Mouse (Mus musculus): ENCODE results near the gene Slc16a7.

Slc16a7 gene

DNA sequence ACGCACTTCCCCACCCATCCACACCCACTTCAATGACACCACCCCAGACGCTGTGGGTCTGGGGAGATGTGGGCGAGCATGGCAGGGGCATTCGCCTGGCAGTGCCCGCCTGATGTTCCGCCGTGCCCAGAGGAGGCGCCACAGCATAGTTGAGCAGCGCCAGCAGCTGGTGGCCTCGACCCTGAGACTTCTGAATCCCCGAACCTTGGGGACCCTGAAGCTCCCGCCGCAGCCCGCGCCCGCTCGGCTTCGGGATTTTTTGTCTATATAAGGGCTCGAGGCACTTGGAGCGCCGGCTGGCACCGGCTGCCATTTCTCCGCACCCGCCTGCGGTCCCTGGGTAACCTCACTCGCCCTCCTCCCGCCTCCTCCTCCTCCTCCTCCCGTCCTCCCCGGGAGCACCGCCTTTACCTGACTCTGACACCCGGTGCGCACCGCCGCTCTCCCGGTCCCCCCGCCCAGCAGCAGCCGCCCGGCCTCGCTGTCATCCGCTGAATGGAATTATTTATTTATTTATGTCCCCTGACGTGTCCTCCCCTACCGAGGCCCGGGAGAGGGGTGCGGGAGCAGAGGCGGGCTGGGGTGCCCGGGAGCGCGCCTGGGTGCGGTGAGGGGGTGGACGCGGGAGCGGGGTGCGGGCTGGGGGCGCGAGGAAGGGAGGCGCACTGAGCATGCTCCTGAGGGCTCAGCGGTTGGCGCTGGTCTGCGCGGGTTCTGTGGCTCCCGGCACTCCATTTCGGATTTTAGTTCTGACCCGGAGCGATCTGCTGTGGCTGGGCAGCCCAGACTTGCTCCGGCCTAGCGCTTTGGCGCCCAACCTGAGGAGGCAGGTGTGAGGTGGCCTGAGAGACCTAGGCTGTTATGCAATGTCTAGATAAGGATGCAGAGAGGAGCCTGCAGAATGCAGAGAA, at the start of gene Slc16a7:
TSS of gene Slc16a7 (minus strand) at position 590 of the 911 bp plus-strand sequence.
- DNase-seq (ENCODE audit: low spot score), result no peak

DNA sequence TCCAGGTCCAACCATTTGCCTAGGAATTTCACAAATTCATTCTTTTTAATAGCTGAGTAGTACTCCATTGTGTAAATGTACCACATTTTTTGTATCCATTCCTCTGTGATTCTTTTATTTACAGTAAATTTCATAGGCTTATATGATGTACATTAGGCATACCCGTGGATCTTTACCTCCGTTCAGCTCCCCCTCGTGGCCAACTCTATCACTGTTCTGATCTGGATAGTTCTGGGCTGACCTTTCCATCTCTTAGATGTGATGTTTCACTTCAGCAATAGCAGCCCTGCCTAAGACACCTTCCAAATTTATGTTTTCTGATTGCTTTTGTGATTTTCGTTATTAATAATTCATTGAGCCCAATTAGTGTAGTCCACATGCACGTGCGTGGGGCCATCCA, 29.5 kb upstream of the Slc16a7 start:
- DNase-seq (ENCODE audit: low spot score), result no peak

DNA sequence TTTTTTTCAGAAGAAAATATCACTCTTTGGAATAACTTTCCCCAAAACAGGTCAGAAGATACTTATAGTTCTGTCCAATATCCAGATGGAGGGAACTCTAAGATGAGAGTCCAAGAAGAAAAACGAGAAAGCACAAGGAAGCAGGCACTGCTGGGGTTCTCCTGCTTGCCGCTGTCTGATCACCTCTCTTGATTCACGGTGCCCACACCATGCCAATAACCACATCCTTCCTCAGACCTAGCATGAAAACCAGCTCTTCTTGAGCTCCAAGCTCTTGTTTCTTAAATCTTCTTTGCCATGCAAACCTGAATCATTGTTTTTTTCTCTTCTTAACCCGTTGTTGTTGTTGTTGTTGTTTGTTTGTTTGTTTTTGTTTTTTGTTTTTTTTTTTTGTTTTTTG, 10.5 kb upstream of the Slc16a7 start:
- DNase-seq (ENCODE audit: low spot score), result no peak

DNA sequence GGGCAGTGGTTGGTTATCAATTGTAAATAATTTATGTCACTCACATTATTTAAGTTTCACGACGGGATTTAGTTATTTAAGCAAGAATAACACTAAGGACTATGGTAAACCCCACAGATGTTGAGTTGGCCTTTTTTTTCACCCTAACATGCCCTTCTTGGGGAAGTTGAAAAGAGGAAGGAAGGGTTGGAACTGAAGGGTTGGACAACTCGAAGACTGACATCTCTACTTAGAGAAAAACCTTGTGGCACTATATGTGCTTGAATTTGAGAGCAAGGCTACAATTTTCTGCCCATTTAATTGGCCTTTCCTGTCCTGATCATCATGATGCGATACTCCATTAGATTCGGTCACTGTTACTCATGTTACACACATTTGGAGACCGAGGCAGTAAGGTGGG, 746 bp upstream of the Slc16a7 start:
- DNase-seq (ENCODE audit: low spot score), result no peak

DNA sequence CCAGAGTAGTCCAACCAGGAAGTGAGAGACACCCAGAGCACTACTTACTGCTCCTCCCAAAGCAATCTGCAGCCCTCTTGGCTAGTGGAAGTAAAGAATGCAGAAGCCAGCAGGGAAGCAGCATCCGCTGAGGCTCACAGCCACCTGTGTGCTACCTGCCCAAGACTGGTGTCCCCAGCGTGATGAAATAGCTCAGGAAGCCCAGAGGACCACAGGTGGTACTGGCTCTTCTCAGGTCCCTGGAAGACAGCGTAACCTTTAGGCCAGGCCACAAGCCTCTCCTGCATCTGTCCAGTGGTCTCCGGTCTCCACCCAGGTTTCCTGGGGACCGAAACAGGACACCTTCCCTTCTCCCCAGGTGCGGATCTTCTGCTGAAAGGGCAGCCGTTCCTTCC, 787 bp downstream of the Slc16a7 start:
- no peak for DNase-seq (ENCODE audit: low spot score)

DNA sequence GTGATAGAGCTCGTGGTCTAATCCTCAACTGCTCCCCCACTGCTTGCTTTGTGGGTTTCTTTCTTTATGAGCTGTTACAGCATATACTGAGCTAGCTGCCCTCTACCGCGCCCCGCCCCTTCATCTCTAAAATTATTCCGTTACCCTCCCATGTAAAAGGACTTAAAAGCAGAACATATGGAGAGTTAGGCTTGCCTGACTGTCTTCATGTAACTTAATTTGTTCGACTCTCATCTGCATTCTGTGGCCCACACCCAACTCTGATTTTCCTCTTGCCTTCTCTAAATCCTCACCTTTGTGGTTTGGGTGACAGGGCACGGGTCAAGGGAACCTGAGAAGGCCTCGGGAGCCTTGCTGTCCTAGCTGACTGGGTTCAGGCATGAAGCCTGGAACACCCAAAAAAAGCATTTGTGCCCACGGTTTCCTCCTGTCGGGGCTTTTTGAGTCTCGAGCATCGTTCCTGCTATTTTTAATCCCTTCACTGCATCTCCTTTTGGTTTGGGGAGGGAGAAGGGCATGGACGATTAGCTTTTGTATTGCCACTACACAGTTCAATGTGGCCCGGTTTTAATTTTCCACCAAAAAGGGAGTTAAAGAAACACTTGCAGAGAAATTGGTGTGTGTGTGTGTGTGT, 1.4 kb downstream of the Slc16a7 start:
- no peak for DNase-seq (ENCODE audit: low spot score)

DNA sequence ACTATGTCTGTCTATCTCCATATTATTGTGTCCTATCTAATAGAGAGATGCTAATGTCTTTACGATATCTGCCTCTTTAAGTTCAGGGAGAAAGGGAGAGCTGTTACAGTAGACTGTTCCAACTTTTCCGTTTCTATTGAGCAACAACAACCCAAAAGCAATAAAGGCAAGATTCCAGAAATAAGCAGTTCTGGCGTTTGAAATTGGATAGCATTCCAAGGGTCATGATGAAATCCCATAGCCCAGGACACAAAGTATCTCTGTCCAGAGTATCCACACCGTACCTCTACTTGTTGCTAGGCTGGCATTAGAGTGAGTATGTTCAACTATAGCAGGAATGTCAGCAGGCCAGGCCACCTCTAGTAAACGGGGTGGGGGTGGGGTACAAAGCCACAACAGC, 13.7 kb downstream of the Slc16a7 start:
- no peak for DNase-seq (ENCODE audit: low spot score)

DNA sequence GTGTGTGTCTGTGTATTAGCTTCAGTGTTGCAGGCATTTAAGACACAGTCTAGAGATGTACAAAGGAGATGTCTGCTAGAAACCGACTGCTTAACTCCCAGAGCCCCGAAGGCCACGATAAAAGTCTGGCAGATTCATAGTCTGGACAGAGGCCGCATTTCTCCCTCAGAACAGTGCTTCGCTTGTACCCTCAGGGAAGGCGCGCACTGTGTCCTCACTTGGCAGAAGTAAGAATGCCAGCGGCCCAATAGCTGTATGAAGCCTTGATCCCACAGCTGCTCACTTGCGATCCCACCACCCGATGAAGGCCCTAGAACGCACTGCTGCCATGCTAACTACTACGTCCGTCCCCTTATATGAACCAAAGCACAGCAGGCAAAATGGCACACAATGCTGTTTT, 16.6 kb downstream of the Slc16a7 start:
- no peak for DNase-seq (ENCODE audit: low spot score)

DNA sequence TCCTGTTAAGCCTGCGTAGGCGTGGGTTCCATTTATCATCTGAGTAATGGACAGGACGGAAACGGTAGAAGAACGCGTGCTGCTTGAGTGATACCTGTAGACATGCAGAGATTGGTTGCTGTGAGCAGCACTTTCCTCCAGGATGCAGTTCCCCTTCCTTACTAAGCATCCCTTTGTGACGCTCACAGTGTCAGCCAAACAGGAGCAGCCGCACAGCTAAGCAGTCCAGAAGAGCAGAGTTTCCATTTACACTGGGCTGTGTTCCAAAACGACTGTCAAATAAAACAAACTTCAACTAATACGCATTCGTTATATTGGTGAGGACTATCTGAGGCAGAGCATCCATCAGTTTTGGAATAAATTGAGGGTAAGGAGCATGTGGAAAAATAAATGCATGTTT, 17.8 kb downstream of the Slc16a7 start:
- no peak for DNase-seq (ENCODE audit: low spot score)

DNA sequence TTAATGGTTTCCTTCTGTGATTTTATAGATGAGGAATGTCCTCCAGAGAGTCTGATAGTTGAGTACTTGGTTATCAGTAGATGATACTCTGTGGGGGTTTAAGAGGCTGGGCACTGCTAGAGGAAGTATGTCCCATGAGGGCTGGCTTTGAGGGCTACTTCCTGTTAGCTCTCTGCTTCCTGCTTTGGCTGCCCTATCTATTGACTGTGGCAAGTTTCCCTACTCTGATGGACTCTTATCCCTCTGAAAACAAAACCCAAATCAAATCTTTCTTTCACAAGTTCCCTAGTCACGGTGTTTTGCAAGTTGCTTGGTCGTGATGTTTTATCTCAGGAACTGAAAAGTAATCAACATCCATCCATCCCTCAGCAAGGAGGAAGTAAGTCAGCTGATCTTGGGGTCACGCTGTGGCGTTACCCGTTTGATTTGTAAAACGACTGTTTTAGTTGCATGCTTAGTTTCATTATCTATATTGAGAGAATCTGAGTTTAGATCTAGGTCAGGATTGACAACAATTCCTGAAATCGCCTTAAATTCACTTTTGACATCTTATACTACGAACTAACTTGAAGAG, 19.1 kb downstream of the Slc16a7 start:
- no peak for DNase-seq (ENCODE audit: low spot score)

DNA sequence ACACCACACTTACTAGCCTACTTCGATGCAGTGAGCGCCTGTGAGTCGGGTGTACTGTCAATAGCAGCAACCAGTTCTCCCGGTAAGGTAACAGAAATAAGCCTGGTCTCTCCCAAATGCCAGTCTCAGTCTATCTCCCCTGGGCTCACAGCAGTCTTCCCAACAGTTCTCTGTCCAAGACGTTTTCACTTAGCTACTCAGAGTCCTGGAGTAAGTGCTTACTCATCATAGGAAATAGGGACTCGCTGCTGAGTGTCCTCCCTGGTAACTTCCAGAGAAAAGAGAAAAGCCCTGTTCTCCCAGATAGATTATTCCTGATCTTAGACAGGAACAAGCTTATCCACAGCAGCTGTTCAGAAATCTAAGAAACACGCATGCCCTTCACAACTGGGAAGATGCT, 30.8 kb downstream of the Slc16a7 start:
- DNase-seq (ENCODE audit: low spot score), result no peak

DNA sequence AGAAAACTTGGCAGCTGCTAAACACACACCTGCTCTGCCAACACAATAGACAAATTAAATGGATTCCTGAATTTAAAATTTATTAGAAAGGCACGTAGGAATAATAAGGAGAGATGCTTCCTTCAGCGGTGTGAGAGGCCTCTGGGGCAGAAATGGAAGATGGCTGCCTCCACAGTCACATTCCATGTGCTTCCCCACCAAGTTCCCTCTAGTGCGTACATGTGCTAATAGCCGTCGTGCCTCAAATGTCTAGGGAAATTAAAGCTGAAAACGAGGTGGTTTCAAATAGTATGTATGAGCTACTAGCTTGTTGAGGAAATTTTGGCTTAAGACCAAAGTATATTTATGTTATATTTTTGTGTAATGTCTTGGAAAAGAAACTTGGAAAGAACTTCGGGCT, 36.5 kb downstream of the Slc16a7 start:
- no peak for DNase-seq (ENCODE audit: low spot score)

DNA sequence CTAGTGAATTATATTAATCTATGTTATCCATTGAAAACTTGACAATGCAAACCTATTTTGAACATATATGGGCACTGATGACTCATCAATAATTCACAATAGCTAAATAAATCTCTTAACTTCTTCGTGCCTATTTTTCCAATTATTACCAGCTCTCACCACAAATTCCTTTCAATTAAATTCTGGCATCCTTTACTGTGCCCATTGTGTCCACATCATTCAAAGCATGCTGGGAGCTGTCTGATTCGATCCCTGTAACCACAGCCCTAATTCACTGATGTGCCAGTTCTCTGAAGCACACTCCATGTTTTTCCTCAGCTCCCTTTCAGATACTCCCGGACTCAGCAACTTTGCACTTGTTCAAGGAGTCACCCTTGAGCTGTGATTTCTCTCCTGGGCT, 41.1 kb downstream of the Slc16a7 start:
- DNase-seq (ENCODE audit: low spot score), result no peak

DNA sequence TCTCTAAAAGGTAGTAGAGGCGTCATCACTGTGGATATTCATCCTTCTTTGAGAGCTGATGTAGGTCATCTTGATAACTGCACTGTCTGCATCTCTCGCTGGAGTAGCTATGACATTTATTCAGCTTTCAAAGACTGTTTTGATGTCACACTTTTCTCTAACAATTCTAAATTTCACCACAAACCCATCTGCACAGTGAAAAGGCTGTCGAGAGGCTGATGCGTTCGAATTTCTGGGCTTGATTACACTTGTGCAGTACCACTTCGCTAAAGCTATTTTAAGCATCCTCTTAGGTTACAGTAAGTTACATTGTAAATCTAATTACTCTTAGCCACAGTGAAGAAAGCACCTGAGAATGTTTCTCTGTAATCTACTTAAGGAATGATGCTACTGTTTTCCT, 42.1 kb downstream of the Slc16a7 start:
- DNase-seq (ENCODE audit: low spot score), result no peak

DNA sequence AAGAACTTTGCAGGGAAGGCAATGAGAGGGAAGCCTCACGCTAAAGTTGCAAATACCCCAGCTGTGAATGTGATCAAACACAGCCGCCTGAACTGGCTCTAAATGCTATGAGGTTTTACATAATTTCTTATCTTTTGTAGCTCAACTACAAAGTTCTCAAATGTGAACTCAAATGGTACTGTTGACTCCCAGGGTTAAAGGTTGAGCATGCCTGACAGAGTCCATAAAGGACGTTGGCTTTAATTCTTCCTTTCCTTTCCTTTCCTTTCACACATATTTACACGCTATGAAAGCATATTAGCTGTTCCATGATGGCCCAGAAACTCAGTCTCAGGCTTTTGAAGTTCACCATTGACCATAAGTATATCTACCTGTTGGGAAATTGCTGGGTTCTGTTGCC, 42.9 kb downstream of the Slc16a7 start:
- DNase-seq (ENCODE audit: low spot score), result no peak

DNA sequence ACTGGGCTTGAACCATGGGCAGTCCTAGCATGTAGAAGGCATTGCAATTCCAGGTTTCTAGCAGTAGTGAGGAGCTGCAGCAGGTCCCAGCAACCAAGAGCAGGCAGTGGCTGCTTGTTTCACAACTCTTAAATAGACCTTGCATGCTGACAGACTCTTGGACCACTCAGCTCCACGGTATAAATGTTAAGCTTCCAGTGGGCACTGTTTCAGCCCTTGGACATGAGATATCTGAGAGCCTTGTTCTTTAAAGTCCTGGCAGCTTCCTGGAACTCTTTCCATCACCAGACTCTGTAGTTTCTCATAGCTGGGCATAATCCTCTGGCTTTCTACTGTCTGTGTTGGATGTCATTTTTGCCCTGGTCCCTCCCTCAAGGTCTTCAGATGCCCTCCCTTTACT, 43.7 kb downstream of the Slc16a7 start:
- no peak for DNase-seq (ENCODE audit: low spot score)

DNA sequence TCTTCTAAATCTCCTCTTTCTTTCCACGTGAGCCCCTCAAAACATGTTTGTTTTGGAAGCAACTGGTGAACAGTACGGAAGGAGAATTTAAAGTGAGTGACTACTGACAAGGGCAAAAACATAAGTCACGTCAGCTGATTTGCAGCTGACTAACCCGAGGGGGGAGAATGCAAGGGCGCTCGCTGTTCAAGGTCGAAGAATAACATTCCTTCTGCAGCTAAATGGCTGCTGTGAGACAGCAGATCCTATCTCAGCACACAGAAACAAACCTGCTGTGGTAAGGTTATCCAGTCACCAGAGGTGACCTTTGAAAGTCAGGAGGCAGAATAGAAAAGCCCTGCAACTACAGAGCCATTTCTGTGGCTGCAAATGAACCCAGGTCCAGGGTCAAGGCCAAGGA, 47.1 kb downstream of the Slc16a7 start:
- DNase-seq (ENCODE audit: low spot score), result no peak

DNA sequence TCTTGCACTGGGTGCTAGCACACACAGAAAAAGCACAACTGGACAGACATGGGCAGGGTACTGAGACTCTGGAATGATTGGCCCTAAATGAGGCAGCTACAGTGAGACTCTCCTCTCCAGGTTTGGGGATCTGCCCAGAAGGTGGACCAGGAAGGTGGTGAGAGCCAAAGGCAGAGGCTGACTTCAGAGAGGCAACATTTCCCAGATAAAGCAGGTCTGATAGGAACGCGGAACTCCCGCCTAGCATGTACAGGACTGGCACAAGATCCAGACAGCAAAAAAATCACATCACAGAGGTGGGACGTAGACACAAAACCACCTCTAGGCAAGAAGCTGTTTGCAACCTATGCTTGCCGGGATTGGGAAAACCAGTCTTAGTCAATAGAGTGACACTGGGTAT, 55.5 kb downstream of the Slc16a7 start:
- DNase-seq (ENCODE audit: low spot score), result no peak

DNA sequence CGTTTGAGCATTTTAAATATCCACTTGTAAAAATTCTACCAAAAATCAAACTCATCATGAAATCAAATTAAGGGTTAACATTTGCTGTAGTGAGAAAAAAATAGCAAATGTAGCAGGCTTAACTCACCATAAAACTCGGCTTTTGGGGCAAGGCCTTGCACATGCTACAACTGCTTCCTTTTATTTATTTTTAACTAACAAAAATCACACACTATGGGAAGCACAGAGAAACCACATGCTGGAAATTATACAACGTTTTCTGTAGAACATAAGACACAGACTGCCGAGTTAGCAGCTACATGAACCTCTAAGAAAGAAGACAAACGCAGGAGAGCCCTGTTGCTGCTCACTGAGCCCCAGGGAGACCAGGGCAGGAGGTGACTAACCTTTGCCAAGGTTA, 57.9 kb downstream of the Slc16a7 start:
- no peak for DNase-seq (ENCODE audit: low spot score)

DNA sequence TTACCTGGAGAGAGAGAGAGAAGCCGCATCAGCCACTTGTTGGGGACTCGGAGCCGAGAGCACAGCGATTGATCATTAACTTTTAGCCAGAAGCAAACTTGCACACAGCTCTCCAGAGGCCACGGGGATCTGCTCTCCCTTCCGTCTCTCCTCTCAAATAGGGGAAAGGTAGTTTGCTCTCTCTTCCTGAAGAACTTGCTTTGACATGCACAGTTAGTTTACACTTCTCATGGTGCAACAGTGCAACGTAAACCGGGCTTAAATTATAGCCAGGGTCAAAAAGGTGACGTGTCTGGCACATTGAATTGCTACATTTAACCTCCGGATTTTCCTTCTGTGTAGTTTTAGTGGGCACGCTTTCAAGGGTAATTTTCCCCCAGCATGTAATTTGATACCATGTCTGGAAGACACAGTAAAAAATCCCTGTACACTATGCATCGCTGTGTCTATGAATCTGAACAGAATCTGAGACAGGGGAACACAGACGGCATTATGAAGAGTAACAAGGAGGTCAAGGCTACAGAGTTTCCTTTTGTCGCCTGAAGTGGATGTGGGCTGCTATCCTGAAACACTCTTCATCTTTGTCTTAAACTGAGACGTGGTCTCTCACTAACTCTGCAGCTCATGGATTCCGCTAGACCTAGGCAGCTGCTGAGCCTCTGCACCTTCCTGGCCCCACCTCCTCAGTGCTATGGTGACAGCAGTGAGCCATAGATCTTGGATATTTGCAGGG, 60.8 kb downstream of the Slc16a7 start:
- no peak for DNase-seq (ENCODE audit: low spot score)

DNA sequence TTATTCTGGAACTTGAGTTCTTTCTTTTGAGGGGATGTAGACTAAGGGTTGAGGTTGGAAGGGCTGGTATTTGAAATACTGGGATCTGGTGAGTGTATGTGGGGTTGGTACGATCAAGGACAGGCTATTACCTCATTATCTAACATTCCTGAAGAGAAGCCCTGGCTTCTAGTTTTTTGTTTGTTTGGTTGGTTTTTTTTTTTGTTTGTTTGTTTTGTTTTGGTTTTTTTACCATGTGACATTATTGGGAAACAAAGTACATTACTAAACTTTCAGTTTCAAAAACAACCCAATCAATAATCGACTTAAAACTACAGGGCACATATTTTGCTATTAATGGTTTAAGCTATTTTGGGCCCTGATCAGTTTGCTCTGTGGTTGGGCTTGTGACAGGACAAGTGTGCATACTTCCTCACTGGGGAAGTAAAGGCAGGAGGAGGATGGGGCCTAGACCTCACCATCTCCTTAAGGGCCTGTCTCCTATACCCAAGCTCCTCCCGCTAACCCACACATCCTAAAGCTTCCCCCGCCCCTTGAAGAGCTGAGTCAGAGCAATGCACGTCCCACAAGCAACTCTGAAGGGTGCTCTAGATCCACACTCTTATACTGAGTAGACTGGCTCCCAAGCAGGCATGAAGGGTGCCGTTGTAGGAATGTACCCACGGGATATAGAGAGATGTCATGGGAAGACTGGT, 64.2 kb downstream of the Slc16a7 start:
- DNase-seq (ENCODE audit: low spot score), result no peak
